Mouse (Mus musculus): Measurements from ENCODE around the gene Prnd.

GRCm38 (mm10) chr2:132003916-132004315 is 53.3 kb downstream of the Prnd start:
- no peak for TF ChIP-seq CHD2 (IDR thresholded peaks at IDR 0.05; ENCODE audit: low read length)
- no peak for TF ChIP-seq CTCF (conservative IDR thresholded peaks at IDR 0.05 in 1 of 2, IDR thresholded peaks at IDR 0.05 in 1 of 2; ENCODE audit: low read depth in 2 of 2, low read length in 2 of 2)
- TF ChIP-seq POLR2AphosphoS2 (IDR thresholded peaks at IDR 0.05; ENCODE audit: low read depth, low read length): no peak
- peak; percentile 50 for TF ChIP-seq BHLHE40 (IDR thresholded peaks at IDR 0.05; ENCODE audit: low read depth, low read length)
- peak; percentile 19; the same call in 1 of the 2 replicates for TF ChIP-seq MXI1 (IDR thresholded peaks at IDR 0.05; ENCODE audit: low read depth, low read length)
- TF ChIP-seq UBTF (IDR thresholded peaks at IDR 0.05; ENCODE audit: low read depth, low read length): no peak
- no peak for TF ChIP-seq RCOR1 (conservative IDR thresholded peaks at IDR 0.05; ENCODE audit: low read depth, low read length)
- 0 out of 2 replicates have a peak, but pooled peaks have one; percentile 19 for TF ChIP-seq USF2 (conservative IDR thresholded peaks at IDR 0.05; ENCODE audit: low read depth, low read length)
- TF ChIP-seq CHD1 (IDR thresholded peaks at IDR 0.05; ENCODE audit: low read depth, low read length): no peak
- no peak; the same call in 1 of the 2 replicates for TF ChIP-seq USF1 (IDR thresholded peaks at IDR 0.05; ENCODE audit: low read depth, low read length)
- no peak for TF ChIP-seq POLR2A (IDR thresholded peaks at IDR 0.05; ENCODE audit: low read depth, low read length)
- TF ChIP-seq MAFK (IDR thresholded peaks at IDR 0.05; ENCODE audit: insufficient replicate concordance, low read length): 0 out of 2 replicates have a peak, but pooled peaks have one; percentile 26
- TF ChIP-seq MAX (IDR thresholded peaks at IDR 0.05; ENCODE audit: low read length): peak; percentile 93

All from CH12.LX (cell line).